Mouse (Mus musculus) neural tube, embryonic 11.5 days (tissue): ENCODE results near the gene Pram1. TPM values are rescaled to one million over a fixed set of nuclear protein-coding genes. Genes with fewer than 3 reads are reported as not detected.

ENCODE experiments used
- ATAC-seq: fragments of 200-750 bp; cut with Nextera tagmentation; 2 replicates; pipeline ENCODE4 v1.8.0; 2017; ENCODE audit warnings: moderate number of reproducible peaks, mild to moderate bottlenecking, moderate TSS enrichment, moderate library complexity; ENCODE audit not compliant: insufficient read depth, low FRiP score, low TSS enrichment
- DNase-seq: peaks from one replicate; pipeline ENCODE4 v3.0.0-alpha.2; 2015; ENCODE audit warnings: low spot score
- H3K27ac ChIP-seq: fragments of 300-500 bp; sonication (generic); 2 replicates; pipeline ENCODE4 v1.5.1; 2014; ENCODE audit warnings: low read depth, mild to moderate bottlenecking, low read length
- H3K27me3 ChIP-seq: fragments of 300-500 bp; sonication (generic); 2 replicates; pipeline ENCODE4 v1.6.1; 2014; ENCODE audit warnings: mild to moderate bottlenecking, low read length, mixed read lengths; ENCODE audit not compliant: control insufficient read depth, insufficient read depth
- H3K36me3 ChIP-seq: fragments of 300-500 bp; sonication (generic); 2 replicates; pipeline ENCODE4 v1.6.1; 2014; ENCODE audit warnings: mild to moderate bottlenecking, low read length, moderate library complexity, mixed read lengths; ENCODE audit not compliant: control insufficient read depth, insufficient read depth
- H3K4me1 ChIP-seq: fragments of 300-500 bp; sonication (generic); 2 replicates; pipeline ENCODE4 v1.6.1; 2014; ENCODE audit warnings: low read length, mixed read lengths; ENCODE audit not compliant: control insufficient read depth, insufficient read depth
- H3K4me2 ChIP-seq: fragments of 300-500 bp; sonication (generic); 2 replicates; pipeline ENCODE4 v1.6.1; 2014; ENCODE audit warnings: low read depth, mild to moderate bottlenecking, moderate library complexity
- H3K4me3 ChIP-seq: fragments of 300-500 bp; sonication (generic); 2 replicates; pipeline ENCODE4 v1.5.1; 2014; ENCODE audit warnings: low read depth, low read length
- H3K9ac ChIP-seq: fragments of 300-500 bp; sonication (generic); 2 replicates; pipeline ENCODE4 v1.6.1; 2014; ENCODE audit warnings: mild to moderate bottlenecking, low read length
- H3K9me3 ChIP-seq: fragments of 300-500 bp; sonication (generic); 2 replicates; pipeline ENCODE4 v1.6.1; 2016; ENCODE audit warnings: low read length; ENCODE audit not compliant: control insufficient read depth
- WGBS: fragments of 180-500 bp; shearing (Covaris S2); extraction: QIAGEN DNeasy Blood & Tissue Kit; methylation state at CpG from one replicate; pipeline ENCODE4 v1.1.7; 2014; 5-methylcytosine and 5-hydroxymethylcytosine counted together
- polyA plus RNA-seq: library from polyadenylated mRNA; unstranded; fragments of >200 nt; fragmentation: Nextera tagmentation; extraction: Ambion mirVana; gene quantifications from 2 replicates; pipeline ENCODE4 v1.2.1, GENCODE M21; 2014

The Pram1 gene
- polyA plus RNA-seq, 1 experiment from 2014 or later: 0.20 TPM

DNA sequence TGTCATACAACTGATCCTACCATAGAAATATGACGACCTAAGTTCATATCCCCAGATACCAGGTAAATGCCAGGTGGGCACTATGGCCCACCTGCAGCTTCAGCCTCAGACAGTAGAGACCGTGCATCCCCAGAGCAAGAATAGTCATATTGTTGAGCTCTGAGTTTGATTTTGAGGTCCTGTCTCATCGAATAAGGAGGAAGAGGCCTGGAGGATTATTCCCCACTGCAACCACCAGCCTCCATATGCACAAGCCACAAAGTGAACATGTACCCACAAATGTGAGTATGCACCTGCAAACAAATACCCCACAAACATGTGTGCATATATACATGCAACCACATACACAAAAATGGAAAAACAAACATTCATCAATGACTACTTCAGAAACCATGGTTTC is 10.6 kb upstream of the Pram1 start:
- WGBS: 92% methylated on average over 3 of the region's 3 CpGs
- Histone ChIP-seq H3K36me3 (no peaks in the 10 kb centered on the region; the same call in 1 of the 2 replicates), H3K27ac (no peak overlapping the region), H3K9me3 (no peaks in the 10 kb centered on the region), H3K27me3 (no peaks in the 10 kb centered on the region), H3K4me3 (no peak overlapping the region), H3K4me1 (peaks cover 7% of the 10 kb centered on the region; the same call in 1 of the 2 replicates), H3K4me2 (no peak overlapping the region), H3K9ac (no peak overlapping the region)
- no peak for DNase-seq
- no peak for ATAC-seq

GRCm38 (mm10) chr17:33628621-33629486 is 9.0 kb upstream of the Pram1 start, which contains the start of gene Zfp414:
Zfp414 (plus strand) TSS chr17:33629090.
- no peaks in the 10 kb centered on the region; the same call in 1 of the 2 replicates for H3K36me3 ChIP-seq
- H3K4me2 ChIP-seq: peak within 1 kb of the TSS; percentile 48
- ATAC-seq: peak; percentile 94
- H3K4me3 ChIP-seq: peak within 1 kb of the TSS; percentile 42
- 4% methylated on average over 31 of the region's 35 CpGs for WGBS
- peak; percentile 95 for DNase-seq
- H3K27ac ChIP-seq: peak within 1 kb of the TSS; percentile 80
- H3K9ac ChIP-seq: peak within 1 kb of the TSS; percentile 72
- no peaks in the 10 kb centered on the region for H3K27me3 ChIP-seq
- peaks cover 7% of the 10 kb centered on the region; the same call in 1 of the 2 replicates for H3K4me1 ChIP-seq
- no peaks in the 10 kb centered on the region for H3K9me3 ChIP-seq

- no peak for DNase-seq
- Histone ChIP-seq H3K4me2 (peak overlapping the region; percentile 48), H3K9me3 (no peaks in the 10 kb centered on the region), H3K27me3 (no peaks in the 10 kb centered on the region), H3K9ac (peak overlapping the region; percentile 72), H3K4me3 (peak overlapping the region; percentile 42), H3K27ac (peak overlapping the region; percentile 80; the same call in 1 of the 2 replicates), H3K36me3 (no peaks in the 10 kb centered on the region; the same call in 1 of the 2 replicates), H3K4me1 (peaks cover 7% of the 10 kb centered on the region; the same call in 1 of the 2 replicates)
- 77% methylated on average over 12 of the region's 12 CpGs for WGBS
- peak; percentile 33; the same call in 1 of the 2 replicates for ATAC-seq
Observed at GRCm38 (mm10) chr17:33629487-33630125, 8.2 kb upstream of the Pram1 start.

DNA sequence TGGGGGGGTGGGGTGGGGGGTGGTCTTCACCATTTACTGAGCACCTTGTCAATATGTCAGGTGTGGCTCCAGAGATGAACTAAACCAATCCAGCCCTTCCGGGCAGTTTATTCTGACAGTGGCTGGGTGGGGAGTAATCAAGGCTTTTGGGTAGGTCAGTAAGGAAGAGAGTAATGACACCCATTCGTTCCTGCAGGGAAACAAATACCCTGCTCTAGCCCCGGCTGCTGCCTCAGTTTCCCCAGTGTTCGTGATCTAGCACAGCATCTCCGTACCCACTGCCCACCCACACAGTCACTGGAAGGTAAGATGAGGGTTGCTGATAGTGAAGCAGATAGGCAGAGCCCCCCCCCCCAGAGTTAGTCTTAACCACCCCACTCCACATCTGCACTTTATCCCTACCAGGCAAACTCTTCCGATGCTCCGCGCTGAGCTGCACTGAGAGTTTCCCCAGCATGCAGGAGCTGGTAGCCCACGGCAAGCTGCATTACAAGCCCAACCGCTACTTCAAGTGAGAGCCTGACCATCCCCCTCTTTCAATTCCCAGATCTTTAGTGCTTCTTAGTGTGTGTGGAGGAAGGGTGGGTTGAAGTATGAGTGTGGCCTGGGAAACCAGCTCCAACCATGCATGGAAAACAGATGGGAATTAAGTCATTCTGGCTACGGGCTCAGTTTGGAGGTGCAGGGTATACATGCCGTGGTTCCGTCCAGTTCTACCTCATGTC is 7.5 kb upstream of the Pram1 start:
- Histone ChIP-seq H3K4me2 (peak overlapping the region; percentile 48; the same call in 1 of the 2 replicates), H3K36me3 (no peaks in the 10 kb centered on the region; the same call in 1 of the 2 replicates), H3K27me3 (no peaks in the 10 kb centered on the region), H3K4me1 (peaks cover 7% of the 10 kb centered on the region; the same call in 1 of the 2 replicates), H3K9ac (no peak overlapping the region; the same call in 1 of the 2 replicates), H3K4me3 (no peak overlapping the region), H3K27ac (no peak overlapping the region), H3K9me3 (no peaks in the 10 kb centered on the region)
- ATAC-seq: no peak
- 86% methylated on average over 13 of the region's 13 CpGs for WGBS
- DNase-seq: no peak

DNA sequence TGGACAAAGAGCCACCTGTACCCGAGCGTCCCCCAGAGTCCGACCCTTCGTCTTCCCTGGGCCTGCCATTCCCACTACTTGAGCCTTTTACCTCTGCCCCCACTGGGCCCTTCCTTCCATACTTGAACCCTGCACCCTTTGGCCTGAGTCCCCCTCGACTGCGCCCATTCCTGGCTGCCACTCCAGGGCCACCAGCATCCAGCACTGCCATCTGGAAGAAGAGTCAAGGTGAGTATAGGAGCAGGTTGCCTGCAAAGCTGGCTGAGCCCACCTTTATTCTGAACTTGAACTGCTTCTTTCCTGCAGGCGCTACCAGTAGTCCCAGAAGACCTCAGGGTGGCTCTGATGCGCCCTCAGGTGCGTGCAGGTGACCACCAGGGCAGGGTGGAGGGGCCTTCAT is 6.6 kb upstream of the Pram1 start:
- Histone ChIP-seq H3K9ac (no peak overlapping the region), H3K36me3 (no peaks in the 10 kb centered on the region; the same call in 1 of the 2 replicates), H3K4me3 (no peak overlapping the region), H3K27me3 (no peaks in the 10 kb centered on the region), H3K4me2 (no peak overlapping the region), H3K27ac (no peak overlapping the region), H3K4me1 (peaks cover 7% of the 10 kb centered on the region; the same call in 1 of the 2 replicates), H3K9me3 (no peaks in the 10 kb centered on the region)
- no peak for ATAC-seq
- no peak for DNase-seq
- WGBS: 94% methylated on average over 9 of the region's 9 CpGs

GRCm38 (mm10) chr17:33631796-33632195 is 6.1 kb upstream of the Pram1 start:
- Histone ChIP-seq H3K27ac (no peak overlapping the region), H3K27me3 (no peaks in the 10 kb centered on the region), H3K4me3 (no peak overlapping the region), H3K9ac (no peak overlapping the region), H3K4me2 (no peak overlapping the region), H3K36me3 (no peaks in the 10 kb centered on the region; the same call in 1 of the 2 replicates), H3K9me3 (no peaks in the 10 kb centered on the region), H3K4me1 (peaks cover 7% of the 10 kb centered on the region; the same call in 1 of the 2 replicates)
- DNase-seq (no peak), ATAC-seq (no peak)
- WGBS: 95% methylated on average over 5 of the region's 5 CpGs

DNA sequence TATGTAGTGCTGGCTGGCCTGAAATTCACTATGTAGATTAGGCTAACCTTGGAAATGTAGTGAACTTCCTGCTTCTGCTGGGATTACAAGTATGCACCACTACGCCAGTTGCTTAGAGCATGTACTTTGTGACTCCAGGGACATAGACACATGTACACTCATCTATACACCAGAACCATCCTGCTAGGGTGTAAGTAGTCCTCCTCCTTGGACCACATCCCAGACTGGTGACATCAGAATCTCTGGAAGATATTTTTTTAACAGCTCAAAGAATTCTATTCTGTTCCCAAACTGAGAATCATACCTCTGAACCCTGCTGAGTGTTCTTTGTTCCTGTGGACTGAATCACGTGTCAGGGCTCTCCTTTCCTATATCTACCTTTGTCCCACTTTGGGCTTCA is 818 bp upstream of the Pram1 start:
- Histone ChIP-seq H3K9me3 (no peaks in the 10 kb centered on the region), H3K4me3 (no peak overlapping the region), H3K9ac (no peak overlapping the region), H3K36me3 (no peaks in the 10 kb centered on the region), H3K4me1 (no peaks in the 10 kb centered on the region), H3K27me3 (no peaks in the 10 kb centered on the region), H3K4me2 (no peak overlapping the region), H3K27ac (no peak overlapping the region)
- ATAC-seq (no peak), DNase-seq (no peak)
- 84% methylated on average over 2 of the region's 2 CpGs for WGBS

DNA sequence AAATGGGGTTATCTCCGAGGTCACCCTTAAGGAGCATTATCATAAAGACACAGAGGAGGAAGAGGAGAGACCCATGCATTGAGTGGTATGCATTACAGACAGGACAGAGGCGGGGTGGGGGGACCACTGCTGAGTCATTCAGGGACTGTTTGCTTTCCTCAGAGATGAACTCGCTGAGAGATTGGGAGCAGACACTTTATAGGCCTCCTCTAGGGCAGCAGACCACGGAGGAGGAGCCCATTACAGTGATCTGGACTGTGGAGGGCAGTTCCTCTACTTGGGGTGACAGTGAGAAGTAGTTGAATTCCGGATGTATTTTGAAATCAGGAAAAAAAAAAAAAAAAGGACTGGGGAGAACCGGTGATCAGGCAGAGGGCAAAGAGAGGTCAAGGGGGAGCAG is 1.9 kb downstream of the Pram1 start:
- WGBS: 67% methylated on average over 6 of the region's 6 CpGs
- Histone ChIP-seq H3K36me3 (peaks cover 7% of the 10 kb centered on the region), H3K4me3 (no peak overlapping the region), H3K9ac (no peak overlapping the region), H3K9me3 (no peaks in the 10 kb centered on the region), H3K4me2 (no peak overlapping the region), H3K4me1 (no peaks in the 10 kb centered on the region), H3K27ac (no peak overlapping the region), H3K27me3 (no peaks in the 10 kb centered on the region)
- ATAC-seq (no peak), DNase-seq (no peak)
